Mouse (Mus musculus): ENCODE data around the gene Cerk. TPM values are rescaled to one million over a fixed set of nuclear protein-coding genes. Genes with fewer than 3 reads are reported as not detected.
"Not testable (repeated sequence)": the region's sequence is repeated elsewhere in the genome, so short reads cannot be mapped to it uniquely, and the experiment has no call there.

Gene Cerk
- total RNA-seq (2021) = 10 to 100 TPM; 44.8 to 46.3 TPM

DNA sequence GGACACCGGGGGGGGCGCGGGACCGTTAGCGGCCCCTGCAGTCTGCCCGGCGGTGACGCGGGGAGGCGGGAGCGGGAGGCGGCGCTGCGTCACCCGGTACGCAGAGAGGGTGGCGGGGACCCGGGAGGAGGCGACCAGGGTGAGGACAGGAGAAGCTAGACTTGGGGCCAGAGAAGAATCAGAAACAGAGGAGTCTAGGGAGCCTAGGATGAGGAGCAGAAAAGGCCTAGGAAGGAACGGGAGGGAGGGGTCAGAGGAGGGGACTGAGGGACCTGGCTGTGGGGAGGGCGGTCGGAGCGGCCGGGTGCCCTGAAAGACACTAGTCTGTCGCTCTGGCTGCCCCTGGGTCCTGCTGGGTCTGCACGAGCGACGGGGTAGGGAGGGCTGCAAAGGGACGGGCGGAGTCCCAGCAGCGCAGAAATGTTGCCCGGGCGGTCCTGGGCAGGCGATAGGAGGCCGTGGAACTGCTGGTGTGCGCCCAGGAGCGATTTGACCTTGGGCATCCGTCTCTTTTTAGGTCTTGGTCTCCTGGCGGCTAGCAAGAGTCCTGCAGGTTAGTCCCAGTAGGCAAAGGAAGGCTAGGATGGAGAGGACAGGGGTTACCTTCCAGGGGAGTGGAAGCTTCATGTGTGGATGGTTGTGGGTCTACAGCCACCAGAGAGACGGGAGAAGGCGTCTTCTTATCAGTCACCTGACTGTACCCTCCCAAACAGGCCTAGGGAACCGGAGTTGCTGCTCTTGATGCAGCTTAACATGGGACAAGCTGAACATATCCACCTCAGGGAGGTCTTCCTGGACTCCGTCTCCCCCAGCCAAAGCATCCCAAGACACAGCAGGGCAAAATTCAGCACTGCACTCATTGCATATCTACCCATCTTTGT is at the start of gene Cerk:
Gene Cerk (minus strand): TSS at position 453 of the 881 bp plus-strand sequence.
- peak; percentile 86 to 89 for DNase-seq

GRCm38 (mm10) chr15:86234517-86235441 is 48.8 kb upstream of the Cerk start:
- no peak for DNase-seq

GRCm38 (mm10) chr15:86234001-86234400 is 48.1 kb upstream of the Cerk start:
- no peak for DNase-seq

GRCm38 (mm10) chr15:86231831-86232512 is 46.0 kb upstream of the Cerk start:
- no peak for DNase-seq

GRCm38 (mm10) chr15:86231170-86231569 is 45.2 kb upstream of the Cerk start:
- DNase-seq = no peak

DNA sequence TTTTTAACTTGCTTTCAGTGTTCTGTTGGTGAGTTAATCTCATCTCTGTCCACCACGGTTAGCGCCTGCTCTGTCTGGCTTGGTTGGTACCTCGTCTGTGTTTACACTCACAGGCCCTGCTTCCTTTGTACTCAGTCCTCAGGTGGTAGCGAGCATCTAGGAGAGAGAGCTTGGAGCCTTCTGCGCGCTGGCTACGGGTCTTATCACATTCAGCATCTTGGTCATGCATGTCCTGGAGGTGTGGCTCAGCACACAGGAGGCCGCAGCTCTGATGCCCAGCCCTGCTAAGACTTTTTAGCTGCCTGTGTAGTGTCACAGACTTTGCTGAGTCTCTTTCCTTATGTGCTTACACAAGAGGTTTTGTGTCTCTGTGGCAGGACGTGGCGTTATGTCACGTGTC is 43.7 kb upstream of the Cerk start:
- no peak for DNase-seq

DNA sequence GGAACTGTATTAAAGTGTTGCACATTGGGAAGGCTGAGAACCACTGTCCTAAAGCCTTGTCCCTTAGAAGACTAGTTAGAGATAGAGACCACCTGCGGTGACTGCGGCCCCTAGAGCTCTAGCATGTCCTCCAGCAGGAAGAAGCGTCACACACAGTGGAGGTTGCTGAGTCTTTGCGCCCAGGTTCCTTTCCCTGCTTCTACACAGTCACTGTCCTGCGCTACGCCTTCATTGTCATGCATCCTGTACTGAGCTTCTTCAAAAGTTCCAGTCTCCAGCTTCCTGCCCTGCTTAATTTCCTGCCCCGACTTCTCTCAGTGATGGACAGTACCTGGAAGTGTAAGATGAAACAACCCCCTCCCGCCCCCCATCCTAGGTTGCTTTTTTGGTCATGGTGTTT is 43.1 kb upstream of the Cerk start:
- no peak for DNase-seq

- DNase-seq = no peak
These were observed 42.2 kb upstream of the Cerk start for GRCm38 (mm10) chr15:86228186-86228585.

DNA sequence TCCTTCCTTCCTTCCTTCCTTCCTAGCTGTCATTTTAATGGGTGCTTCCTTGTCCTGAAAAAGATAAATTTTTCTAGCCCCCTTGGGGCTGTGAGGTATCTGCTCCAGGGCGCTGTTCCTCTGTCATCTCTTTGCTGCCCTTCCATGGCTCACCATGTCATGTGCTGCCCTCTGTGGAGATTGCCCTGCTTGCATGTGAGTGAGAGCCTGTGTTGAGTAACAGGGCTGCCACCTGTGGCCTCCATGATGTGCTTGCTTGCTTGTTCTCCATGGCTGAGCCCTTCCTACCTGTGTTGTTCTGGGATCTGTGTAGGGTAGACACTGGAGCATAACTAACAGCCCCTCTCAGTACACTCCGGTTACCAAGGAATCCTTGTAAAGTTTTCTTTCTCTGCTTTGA is 41.0 kb upstream of the Cerk start:
- no peak for DNase-seq

DNA sequence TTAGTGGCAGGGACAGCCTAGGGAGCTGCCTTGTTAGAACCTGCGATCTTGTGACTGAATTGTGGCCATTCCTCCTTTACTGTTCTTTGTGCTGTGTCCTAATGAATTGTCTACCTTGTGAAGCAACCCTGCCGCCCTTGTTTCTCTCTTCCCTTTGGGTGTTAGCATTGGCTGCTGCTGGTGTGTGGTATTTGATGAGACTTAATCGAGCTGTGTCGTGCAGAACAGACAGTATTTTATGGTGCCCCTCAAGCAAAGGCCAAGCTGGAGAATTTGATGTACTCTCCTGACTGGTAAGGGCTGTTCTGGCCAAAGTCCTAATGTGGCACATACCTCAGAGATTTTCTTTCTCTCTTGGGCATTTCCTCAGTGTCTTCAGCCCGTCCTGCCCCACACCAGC is 40.3 kb upstream of the Cerk start:
- DNase-seq = no peak

- DNase-seq = no peak
These were observed 39.1 kb upstream of the Cerk start for GRCm38 (mm10) chr15:86224972-86225551.

- DNase-seq = not testable (repeated sequence)
These were observed 36.0 kb upstream of the Cerk start for GRCm38 (mm10) chr15:86221901-86222300.

- no peak for DNase-seq
These were observed 35.4 kb upstream of the Cerk start for GRCm38 (mm10) chr15:86221369-86221768.

DNA sequence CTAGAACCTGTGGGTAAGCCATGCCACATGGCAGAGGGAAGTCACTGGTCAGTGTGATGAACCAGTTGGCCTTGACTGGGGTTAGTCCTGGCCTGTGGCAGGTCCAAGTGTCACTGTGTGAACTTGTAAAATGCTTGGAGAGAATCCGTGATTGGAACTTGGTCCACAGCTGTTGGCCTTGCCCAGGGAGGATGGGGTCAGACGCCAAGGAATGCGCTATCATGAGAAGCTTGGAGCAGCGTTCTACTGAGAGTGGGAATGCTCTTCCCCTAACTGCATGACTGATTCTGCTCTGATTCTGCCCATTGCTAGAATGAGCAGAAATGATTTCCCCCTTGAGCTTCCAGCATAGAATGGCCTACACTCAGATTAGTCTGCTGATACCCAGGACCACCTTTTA is 34.8 kb upstream of the Cerk start:
- no peak for DNase-seq

DNA sequence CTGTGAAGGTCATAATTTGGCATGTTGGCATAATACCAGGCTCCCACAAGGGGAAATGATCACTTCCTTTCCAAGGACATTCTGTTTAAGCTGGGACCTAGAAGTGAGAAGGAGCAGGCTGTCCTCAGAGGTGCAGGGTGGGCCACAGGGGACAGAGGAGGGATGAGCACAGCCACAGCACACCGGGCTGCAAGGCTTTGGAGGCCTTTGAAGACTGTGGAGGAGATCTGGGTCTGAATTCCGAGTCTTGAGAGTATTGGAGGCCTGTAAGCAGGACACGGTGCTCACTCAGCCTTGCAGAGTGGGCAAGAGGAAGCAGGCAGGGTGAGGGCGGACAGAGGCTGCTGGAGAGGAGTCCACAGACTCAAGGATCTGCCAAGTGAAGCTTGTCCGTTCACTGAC is 34.3 kb upstream of the Cerk start:
- no peak for DNase-seq

DNA sequence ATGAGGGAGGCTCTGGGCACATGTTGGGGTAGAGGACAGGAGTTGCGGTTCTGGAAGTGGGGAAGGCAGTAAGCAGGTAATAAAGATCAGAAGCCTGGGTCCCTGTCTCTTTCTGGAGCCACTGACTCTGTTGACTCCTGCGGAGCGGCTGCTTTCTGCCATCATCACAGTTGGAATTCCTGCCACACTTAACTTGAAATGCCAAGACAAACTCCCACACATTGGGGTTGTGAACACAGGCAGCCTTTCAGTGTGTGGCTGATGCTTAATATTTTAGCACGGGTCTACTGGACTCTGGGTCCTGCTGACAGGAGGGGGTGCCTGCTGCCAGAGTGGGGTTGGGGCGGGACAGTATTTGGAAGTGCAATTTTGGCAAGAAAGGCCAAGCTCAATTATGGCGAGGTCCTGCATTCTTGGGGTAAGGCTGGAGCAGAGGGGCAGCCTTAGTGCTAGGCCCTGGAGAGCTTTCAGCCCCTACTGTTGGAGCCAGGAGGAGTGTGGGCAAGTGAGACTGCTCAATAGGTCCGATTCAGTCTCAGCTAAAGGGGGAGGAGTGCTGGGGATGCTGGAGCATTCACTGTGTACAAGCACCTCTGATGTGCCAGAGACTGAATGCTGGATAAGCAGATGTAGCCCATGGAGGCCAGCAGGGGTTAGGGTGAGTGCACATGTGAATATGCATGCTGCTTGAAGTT is 33.7 kb upstream of the Cerk start:
- DNase-seq = peak in 1 of 2 experiments; percentile 40

GRCm38 (mm10) chr15:86216641-86217040 is 30.7 kb upstream of the Cerk start:
- DNase-seq = not testable (repeated sequence)

GRCm38 (mm10) chr15:86214549-86215201 is 28.7 kb upstream of the Cerk start:
- DNase-seq = no peak

DNA sequence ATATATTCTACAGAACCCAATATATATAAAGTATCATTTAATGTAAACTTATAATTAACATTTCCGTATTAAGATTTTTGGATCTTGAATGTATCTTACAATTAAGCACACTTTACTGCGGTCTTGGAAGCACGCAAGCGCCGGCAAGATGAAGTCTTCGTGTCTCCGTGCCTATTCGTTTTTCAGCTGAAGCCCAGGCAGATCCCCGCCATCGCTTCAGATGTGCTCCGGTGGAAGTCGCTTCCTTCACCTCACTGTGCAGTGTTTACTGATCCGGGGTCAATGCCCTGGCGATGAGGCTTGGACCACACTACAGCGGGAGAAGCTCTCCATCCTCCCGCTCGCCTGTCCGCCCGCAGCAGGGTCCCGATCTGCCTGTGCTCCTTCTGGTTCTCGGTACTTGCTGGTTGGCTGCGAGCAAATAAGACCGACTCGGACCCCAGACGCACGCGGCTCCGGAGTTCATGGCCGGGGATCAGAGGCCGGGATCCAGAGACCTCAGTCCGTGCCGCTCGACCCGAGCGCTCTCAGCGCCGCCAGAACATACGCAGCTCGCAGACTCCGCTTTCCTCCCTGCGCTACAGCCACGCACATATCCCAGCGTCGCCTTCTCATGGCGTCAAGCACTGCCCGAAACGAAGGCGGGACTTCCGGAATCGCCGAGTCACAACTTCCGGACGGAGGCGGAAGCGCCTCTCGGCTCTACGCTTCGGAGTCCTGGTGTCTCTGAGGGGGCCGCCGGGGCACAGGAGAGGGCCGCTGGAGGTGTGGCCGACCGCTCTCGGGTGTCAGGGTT is 28.0 kb upstream of the Cerk start, which contains the start of gene Tbc1d22a:
Gene Tbc1d22a (plus strand): TSS at position 707 of the 796 bp plus-strand sequence.
- peak; percentile 91 for DNase-seq

DNA sequence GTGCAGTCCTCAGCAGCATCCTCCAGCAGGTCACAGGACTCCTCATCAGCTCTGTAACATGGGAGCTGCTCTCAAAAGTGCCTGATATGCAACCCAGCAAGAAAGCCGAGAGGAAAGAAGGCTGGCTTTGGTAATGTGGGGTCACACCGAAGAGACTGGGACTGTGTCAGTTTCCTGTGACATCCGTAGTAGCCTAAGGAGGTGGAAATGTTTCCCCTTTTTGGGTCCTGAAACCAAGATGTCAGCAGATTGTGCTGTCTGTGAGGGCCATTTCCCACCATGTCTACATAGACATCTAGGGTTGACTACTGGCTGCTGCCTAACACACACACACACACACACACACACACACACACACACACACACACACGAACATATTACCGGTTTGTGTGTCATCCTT is 26.3 kb upstream of the Cerk start:
- DNase-seq = not testable (repeated sequence)
